Mouse (Mus musculus): ENCODE data around the gene Acsf3. TPM values are rescaled to one million over a fixed set of nuclear protein-coding genes. Genes with fewer than 3 reads are reported as not detected.

Acsf3 gene
- 1 to 10 TPM; 7.1 to 8.5 TPM for total RNA-seq (2023)

GRCm38 (mm10) chr8:122775285-122776155 lies at the start of gene Acsf3:
Gene Acsf3, plus strand, starts transcription at chr8:122775486.

GRCm38 (mm10) chr8:122847829-122848561 lies 72.7 kb downstream of the Acsf3 start, which contains the start of gene Cdh15:
Gene Cdh15, plus strand, starts transcription at chr8:122847966.

Other genes starting within 250 kb of the Acsf3 start
- 10 to 100 TPM; 40.1 to 60.0 TPM for gene Piezo1, start 224.2 kb upstream of the Acsf3 start, total RNA-seq (2023)
- gene Cdt1, start 207.5 kb upstream of the Acsf3 start, total RNA-seq (2023), result 10 to 100 TPM; 50.8 to 55.3 TPM
- 100 to 1,000 TPM; 144 to 180 TPM for gene Aprt, start 198.6 kb upstream of the Acsf3 start, total RNA-seq (2023)
- 10 to 100 TPM; 78.3 to 78.7 TPM for gene Galns, start 164.0 kb upstream of the Acsf3 start, total RNA-seq (2023)
- gene Trappc2l, start 163.8 kb upstream of the Acsf3 start, total RNA-seq (2023), result 10 to 100 TPM; 39.5 to 48.7 TPM
- gene Pabpn1l, start 152.7 kb upstream of the Acsf3 start, total RNA-seq (2023), result not detected
- 10 to 100 TPM; 24.7 to 28.0 TPM for gene Cbfa2t3, start 76.4 kb upstream of the Acsf3 start, total RNA-seq (2023)
- not detected for gene Cdh15, start 72.5 kb downstream of the Acsf3 start, total RNA-seq (2023)